Mouse (Mus musculus) naive thymus-derived CD4-positive, alpha-beta T cell, adult 2 months (primary cell): ENCODE results near the gene Pnmal2.
"Not testable (repeated sequence)": the region's sequence is repeated elsewhere in the genome, so short reads cannot be mapped to it uniquely, and the experiment has no call there.

Experiments used
- DNase-seq: peaks from one replicate; pipeline ENCODE4 v3.0.0-alpha.2; 2011; ENCODE audit warnings: low read depth

Pnmal2 gene

GRCm38 (mm10) chr7:16944808-16945315 is 380 bp downstream of the Pnmal2 start:
- DNase-seq, result no peak

GRCm38 (mm10) chr7:16945419-16945818 is 937 bp downstream of the Pnmal2 start:
- peak; percentile 33 for DNase-seq

DNA sequence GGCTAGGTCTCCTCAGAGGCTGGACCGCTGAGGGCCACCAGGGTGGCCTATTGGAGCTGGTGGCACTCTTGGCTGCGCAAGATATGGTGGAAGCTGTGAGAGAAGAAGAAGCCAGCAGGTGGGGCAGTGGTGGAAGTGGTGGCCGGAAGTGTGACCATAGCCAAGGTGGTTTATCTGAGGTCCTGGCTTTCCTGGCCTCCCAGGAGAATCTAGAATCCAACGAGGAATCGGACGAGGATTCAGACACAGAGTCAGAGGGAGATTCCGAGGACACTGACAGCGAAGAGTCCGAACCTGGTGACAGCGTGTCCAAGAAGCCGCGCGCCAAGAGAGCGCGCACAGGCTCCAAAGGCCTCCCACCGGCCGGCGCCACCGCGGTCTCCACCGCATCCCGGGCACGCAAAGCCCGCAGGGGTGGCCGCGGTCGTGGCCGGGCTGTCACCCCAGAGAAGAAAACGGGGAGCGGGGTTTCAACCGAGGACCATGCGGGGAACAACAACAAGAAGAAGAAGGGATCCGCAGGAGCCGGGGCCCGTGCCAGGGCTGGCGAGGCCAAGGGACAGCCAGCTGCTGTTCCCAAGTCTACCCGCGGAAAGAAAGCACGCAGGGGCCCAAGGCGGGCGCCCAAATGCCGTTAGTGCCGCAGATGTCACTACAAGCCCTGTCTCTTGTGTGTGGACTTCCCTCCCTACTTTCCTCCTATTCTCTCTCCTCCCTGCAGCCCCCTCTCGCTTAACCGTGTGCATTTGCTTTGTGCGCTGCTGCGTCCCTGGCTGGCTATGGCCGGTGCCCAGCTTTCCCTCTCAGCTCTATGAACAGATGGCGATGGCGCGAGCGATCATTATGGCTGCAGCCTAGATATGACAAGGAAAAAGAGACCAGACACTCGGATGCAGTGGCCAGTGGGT is 2.2 kb downstream of the Pnmal2 start:
- peak; percentile 29 for DNase-seq

DNA sequence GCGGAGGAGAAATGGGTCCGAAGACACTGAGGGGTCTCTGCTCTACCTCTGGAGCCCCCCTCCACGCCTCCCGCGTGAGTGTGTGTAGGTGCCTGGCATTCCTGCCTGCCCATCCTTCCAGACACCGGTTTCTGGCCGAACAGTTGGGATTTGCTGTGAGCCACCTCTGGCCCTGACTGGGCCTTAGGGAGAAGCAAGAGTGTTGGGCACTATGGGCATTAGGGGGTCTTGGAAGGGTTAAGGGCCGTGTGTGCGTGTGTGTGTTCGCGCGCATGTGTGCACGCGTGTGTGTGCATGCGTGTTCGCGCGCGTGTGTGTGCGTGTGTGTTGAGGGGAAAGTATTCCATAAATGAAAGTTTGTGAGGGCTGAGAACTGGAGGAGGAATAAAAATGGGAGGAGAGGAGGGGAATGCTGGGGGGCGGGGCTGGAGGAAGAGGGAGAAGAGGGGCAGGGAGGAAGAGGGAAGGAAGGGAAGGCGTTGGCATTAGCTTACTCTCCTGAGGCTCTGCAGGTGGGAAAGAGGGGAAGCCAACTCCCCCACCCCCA is 2.9 kb downstream of the Pnmal2 start:
- no peak for DNase-seq

DNA sequence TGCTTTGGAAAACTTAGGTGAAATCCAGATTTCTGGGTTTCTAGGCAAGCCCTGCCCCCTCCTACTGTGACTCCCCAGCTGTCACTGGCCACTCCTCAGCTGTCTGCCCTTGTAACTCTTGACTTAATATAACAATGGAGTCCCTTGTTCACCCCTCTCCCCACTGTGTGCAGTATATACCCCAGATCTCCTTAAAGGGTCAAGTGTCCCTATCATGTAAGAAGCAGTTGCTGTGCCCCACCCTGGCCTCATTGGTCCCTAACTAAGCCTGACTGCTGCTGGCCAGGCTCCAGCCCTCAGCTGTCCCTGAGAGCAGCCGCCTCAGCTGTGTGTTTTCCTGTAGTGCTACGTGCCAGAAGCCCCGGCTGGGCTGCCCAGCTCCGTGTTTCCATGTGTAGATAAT is 3.5 kb downstream of the Pnmal2 start:
- DNase-seq, result no peak

DNA sequence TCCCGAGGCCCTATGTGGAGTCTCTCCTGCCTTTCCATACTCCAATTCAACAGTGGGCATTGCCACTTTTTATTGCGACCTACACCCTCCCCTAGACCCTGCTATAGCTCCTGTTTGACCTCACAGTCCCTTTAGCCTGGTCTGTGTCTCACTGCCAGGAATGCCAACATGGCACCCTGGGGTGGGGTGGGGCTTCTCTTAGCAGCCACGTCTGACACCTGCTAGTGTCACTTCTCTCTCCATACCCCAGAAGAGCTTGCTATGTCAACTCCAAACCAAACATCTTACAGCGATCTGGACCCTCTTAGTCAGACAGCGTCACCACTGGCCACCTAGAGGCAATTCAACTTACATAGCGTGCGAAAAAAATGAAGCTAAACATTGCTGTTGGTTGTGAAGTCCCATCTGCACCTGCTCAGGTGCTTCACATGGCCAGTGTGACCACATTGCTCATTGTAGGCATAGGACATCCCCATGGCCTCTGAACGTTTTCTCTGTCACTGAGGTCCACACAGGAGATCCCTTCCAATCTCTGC is 4.5 kb downstream of the Pnmal2 start:
- DNase-seq, result no peak

- DNase-seq, result peak; percentile 83
Measured at GRCm38 (mm10) chr7:16949908-16950841, 5.7 kb downstream of the Pnmal2 start.

GRCm38 (mm10) chr7:16950861-16951635 is 6.6 kb downstream of the Pnmal2 start:
- DNase-seq, result peak; percentile 91

DNA sequence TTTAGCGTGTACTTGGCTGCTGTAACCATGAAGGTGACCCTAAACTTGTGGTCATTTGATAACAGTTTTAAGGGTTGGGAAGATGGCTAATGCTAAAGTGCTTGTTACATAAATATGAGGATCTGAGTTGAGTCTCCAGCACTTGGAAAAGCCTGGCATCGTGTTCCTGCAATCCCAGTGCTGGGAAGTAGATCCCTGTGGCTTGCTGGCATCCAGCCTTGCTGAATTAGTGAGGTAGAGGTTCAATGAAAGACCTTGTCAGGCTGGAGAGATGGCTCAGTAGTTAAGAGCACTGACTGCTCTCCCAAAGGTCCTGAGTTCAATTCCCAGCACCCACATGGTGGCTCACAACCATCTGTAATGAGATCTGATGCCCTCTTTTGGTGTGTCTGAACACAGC is 9.3 kb downstream of the Pnmal2 start:
- DNase-seq, result not testable (repeated sequence)

- no peak for DNase-seq
Measured at GRCm38 (mm10) chr7:16955712-16956111, 11.2 kb downstream of the Pnmal2 start.

DNA sequence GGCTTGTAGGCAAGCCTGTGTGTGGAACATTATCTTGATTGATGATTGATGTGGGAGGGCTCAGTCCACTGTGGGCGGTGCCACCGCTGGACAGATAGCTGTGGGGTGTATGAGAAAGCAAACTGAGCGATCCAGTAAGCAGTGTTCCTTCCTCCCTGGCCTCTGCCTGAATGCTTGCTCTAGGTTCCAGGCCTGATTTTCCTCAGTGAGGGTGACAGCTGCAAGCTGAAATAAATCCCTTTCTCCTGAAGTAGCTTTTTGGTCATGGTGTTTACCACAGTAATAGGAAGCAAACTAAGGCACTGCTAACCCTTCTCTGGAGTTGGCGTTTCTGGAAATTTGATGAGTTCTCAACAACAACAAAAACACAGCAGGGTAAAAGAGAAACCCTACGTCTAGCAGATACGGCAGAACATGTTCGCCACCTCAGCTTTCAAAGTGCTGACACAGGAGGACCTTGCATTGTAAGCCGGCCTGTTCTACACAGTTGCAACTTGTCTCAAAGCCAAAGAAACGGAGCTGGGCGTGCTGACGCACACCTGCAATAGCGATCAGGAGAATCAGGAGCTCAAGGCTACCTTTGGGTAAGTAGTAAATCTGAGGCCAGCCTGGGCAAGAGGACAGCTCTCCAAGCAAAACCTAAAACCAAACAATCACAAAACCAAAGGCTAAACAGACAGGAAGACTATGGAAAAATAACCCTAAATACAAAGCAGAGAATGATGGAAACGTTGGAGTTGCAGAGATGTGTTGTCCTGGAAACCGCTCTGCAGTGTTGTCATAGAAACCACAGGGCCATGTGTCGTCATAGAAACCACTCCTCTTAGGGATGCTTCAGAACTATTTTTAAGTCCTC is 12.2 kb downstream of the Pnmal2 start:
- no peak for DNase-seq

DNA sequence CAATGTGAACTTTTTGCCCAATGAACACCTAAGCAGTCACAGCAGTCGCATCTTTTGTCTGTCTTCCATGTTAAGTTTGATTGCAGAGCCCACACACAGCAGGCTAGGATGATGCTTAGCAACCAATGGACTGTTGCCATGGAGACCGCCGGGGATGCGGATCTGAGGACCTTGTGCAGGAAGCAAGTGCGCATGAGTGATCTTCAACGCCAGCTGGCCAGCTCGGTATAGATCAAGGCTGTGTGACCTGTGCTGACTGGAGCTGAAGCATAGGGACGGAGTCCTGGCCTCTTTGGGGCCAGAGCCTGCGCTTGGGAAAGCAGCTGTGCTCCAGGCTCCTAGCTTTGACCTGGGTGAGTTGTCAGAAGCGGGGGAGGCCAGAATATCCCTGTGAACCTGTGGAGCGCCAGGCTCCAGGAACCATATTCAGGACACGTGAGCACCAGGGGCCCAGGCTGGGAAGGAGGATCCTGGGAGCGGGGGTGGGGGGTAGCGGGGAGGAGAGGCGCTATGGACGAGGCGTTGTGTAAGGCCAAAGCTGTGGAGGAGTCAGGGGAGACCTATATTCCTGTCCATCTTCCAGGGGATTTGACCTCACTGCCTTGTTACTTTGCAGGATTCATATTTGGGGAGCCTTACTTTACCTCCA is 15.2 kb downstream of the Pnmal2 start, which contains the start of gene Pnmal1:
Pnmal1 (plus strand) TSS at position 141 of the 649 bp plus-strand sequence.
- DNase-seq, result no peak

DNA sequence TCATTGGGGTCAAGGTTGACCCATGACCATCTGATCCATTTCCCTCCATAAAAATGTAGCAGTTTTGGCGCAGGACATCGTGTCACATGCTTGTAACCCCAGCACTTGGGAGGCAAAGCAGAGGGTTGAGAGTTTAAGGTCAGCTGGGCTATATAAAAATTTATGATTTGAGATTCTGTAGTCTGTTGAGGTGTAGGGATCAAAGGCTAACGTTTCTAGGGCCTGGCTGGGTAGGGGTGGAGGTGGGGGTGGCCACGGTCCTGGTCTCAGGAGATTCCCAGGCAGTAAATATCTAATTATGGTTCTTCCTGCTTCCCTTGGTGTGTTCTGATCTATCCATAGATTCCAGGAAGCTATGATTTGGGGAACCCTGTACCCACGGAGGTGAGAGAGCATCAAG is 17.2 kb downstream of the Pnmal2 start:
- no peak for DNase-seq

- no peak for DNase-seq
Measured at GRCm38 (mm10) chr7:16968414-16968813, 23.9 kb downstream of the Pnmal2 start.

DNA sequence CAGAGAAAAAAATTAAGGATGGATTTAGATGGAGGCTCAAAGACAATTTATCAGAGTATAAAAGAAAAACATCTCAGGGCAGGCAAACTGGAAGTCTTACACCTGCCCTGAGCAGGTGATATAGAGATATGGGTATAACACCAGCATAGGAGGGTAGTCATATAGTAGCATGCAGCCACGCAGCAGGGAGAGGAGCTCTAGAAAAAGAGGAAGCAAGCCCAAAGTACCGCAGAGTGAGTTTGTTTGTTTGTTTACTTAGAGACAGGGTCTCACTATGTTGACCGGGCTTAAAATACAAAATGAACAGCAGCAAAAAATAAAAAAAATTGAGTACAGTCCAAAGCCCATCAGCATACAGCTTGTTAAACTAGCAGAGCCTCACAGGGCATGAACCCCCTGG is 26.7 kb downstream of the Pnmal2 start:
- DNase-seq, result no peak

DNA sequence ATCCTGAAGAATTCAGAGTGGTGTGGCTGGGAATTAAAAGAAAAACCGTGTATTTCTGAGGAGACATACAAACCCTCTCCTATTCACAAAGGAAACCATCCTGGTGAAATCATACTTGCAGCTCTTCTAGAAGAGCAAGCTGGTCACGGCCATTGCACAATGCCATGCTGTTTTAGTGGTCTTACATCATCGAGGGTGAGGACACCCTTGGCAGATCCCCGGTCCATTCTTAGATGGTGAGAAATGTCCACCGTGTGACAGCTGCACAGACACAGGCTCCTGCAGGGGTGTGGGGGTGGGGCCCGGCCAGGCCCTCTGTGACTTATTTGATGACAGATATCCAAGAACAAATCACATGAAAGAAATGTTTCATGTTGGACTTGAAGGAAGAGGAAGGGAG is 29.5 kb downstream of the Pnmal2 start:
- DNase-seq, result no peak

- no peak for DNase-seq
Measured at GRCm38 (mm10) chr7:16976298-16976697, 31.8 kb downstream of the Pnmal2 start.

- DNase-seq, result no peak
Measured at GRCm38 (mm10) chr7:16978173-16978572, 33.7 kb downstream of the Pnmal2 start.

DNA sequence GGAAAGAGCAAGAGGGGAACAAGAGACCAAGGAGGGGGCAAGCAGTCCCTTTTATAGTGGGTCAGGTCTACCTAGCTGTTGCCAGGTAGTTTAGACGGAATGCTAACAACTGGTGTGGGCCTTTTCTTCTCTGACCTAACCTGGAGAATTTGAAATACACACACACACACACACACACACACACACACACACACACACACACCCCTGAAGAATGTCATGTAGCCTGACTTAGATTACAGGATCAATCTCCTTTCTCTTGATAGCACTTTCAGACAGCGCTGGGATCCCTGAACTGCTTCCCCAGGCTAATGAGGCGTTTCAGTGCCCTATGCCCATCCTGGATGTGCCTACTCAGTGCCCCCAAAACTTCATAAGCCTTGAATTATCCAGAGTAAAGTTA is 34.1 kb downstream of the Pnmal2 start:
- no peak for DNase-seq

DNA sequence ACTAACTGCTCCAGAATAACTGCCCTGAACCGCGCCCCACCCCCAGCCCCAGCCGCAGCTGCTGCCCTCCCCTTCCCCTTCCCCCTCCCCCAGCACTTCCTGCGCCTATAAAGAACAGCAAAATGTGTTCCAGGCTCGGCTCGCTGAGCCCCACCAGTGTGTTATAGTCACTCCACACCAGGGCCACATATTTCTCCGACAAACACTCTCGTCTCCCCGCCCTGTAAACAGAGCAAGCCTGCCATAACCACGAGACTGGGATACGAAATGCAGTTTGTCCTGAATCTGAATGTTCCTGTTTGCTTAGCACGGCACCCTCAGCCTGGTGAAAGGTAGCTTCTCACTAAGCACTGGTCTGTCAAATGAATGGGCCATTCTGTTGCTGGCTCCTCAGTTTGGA is 35.9 kb downstream of the Pnmal2 start:
- peak; percentile 67 for DNase-seq
